Comparison of ENCODE assay signal across 9 mouse cellular contexts in genomic region chr2:85725793-85726192, GRCm38 (mm10). TPM values are rescaled to one million over a fixed set of nuclear protein-coding genes. Genes with fewer than 3 reads are reported as not detected.
A peak's percentile ranks its signal among the peaks of the same experiment; 100 is the strongest.
DNase-seq lines count a peak whose midpoint lies in the region; ATAC-seq and TF ChIP-seq lines count a peak whose summit lies in the region.
"Had no signal": no experiment of that assay in that cellular context is flagged by ENCODE, and none has a peak within 500 bp of the region (broad histone marks: within the 10 kb centered on the region; RNA-seq: fewer than 3 reads in every experiment).

No protein-coding gene starts in this region.

- H3K4me1 ChIP-seq in E14TG2a.4 (replicated peaks; ENCODE audit: low read depth, low read length), result no peaks in the 10 kb centered on the region
- H3K4me1 ChIP-seq in hindbrain, embryonic 14.5 days (replicated peaks; ENCODE audit: control insufficient read depth, insufficient read depth, low read length), result no peaks in the 10 kb centered on the region
- H3K4me1 ChIP-seq in neural tube, embryonic 11.5 days (ENCODE audit: control insufficient read depth, insufficient read depth, low read length), result no peaks in the 10 kb centered on the region

- ATAC-seq in hindbrain, embryonic 14.5 days (ENCODE audit: low FRiP score), result 0 out of 2 replicates have a peak, but pooled peaks have one; percentile 64
- ATAC-seq in neural tube, embryonic 11.5 days (ENCODE audit: insufficient read depth, low FRiP score, low TSS enrichment), result no peak
- no peak for ATAC-seq in activated CD4-positive, CD25-positive, alpha-beta regulatory T cell, adult 4 months

- H3K27ac ChIP-seq in hindbrain, embryonic 14.5 days, result no peak overlapping the region
- H3K27ac ChIP-seq in neural tube, embryonic 11.5 days (ENCODE audit: low read depth, low read length), result no peak overlapping the region

- H3K36me3 ChIP-seq in E14TG2a.4 (ENCODE audit: insufficient read depth, low read length), result no peaks in the 10 kb centered on the region
- H3K36me3 ChIP-seq in hindbrain, embryonic 14.5 days (replicated peaks; ENCODE audit: control insufficient read depth, insufficient read depth), result no peaks in the 10 kb centered on the region
- H3K36me3 ChIP-seq in neural tube, embryonic 11.5 days (ENCODE audit: control insufficient read depth, insufficient read depth, low read length), result no peaks in the 10 kb centered on the region

- DNase-seq in kidney, adult 9 months, result peak; percentile 15
- no peak for DNase-seq in kidney, postnatal 25 days
- DNase-seq in R1 (ENCODE audit: low read depth, low spot score), result peak; percentile 11
- peak; percentile 80 for DNase-seq in hindbrain, embryonic 14.5 days (ENCODE audit: low spot score)
- peak; percentile 17 for DNase-seq in neural tube, embryonic 11.5 days (ENCODE audit: low spot score)
- no peak for DNase-seq in T-cell, adult 2 months (ENCODE audit: low spot score)

- no peak overlapping the region for H3K4me3 ChIP-seq in E14TG2a.4 (replicated peaks; ENCODE audit: low read length)
- H3K4me3 ChIP-seq in hindbrain, embryonic 14.5 days (replicated peaks; ENCODE audit: low read length), result no peak overlapping the region
- H3K4me3 ChIP-seq in neural tube, embryonic 11.5 days (ENCODE audit: low read depth, low read length), result no peak overlapping the region

- H3K9me3 ChIP-seq in E14TG2a.4 (ENCODE audit: low read length), result no peaks in the 10 kb centered on the region
- no peaks in the 10 kb centered on the region for H3K9me3 ChIP-seq in hindbrain, embryonic 14.5 days (ENCODE audit: control insufficient read depth, low read length)
- no peaks in the 10 kb centered on the region for H3K9me3 ChIP-seq in neural tube, embryonic 11.5 days (ENCODE audit: control insufficient read depth, low read length)

- H3K9ac ChIP-seq in hindbrain, embryonic 14.5 days, result no peak overlapping the region
- no peak overlapping the region for H3K9ac ChIP-seq in neural tube, embryonic 11.5 days (ENCODE audit: low read length)

- 13% methylated on average over 3 of the region's 3 CpGs for WGBS in hindbrain, embryonic 14.5 days
- 21% methylated on average over 3 of the region's 3 CpGs for WGBS in neural tube, embryonic 11.5 days

- TF ChIP-seq CTCF in E14TG2a.4 (conservative IDR thresholded peaks at IDR 0.05; ENCODE audit: low read length), result peak; percentile 66

- H3K27me3 ChIP-seq in E14TG2a.4 (ENCODE audit: insufficient read depth, low read length), result no peaks in the 10 kb centered on the region
- H3K27me3 ChIP-seq in hindbrain, embryonic 14.5 days (ENCODE audit: control insufficient read depth, insufficient read depth, low read length), result no peaks in the 10 kb centered on the region
- H3K27me3 ChIP-seq in neural tube, embryonic 11.5 days (ENCODE audit: control insufficient read depth, insufficient read depth, low read length), result no peaks in the 10 kb centered on the region

- no peak overlapping the region for H3K4me2 ChIP-seq in hindbrain, embryonic 14.5 days (replicated peaks)
- no peak overlapping the region for H3K4me2 ChIP-seq in neural tube, embryonic 11.5 days (ENCODE audit: low read depth)

RNA-seq across cellular contexts. Expression of gene Olfr1009, which starts 10.6 kb away (rescaled TPM):
- polyA plus RNA-seq in hindbrain, embryonic 14.5 days (2014; fragmentation: Nextera tagmentation; extraction: Ambion mirVana), result not detected in 2 replicates
- polyA plus RNA-seq in neural tube, embryonic 11.5 days (2014; fragmentation: Nextera tagmentation; extraction: Ambion mirVana), result not detected in 2 replicates
- polyA plus RNA-seq in activated CD4-positive, CD25-positive, alpha-beta regulatory T cell, adult 4 months (2017; shearing (Covaris generic)), result not detected
- polyA plus RNA-seq: large intestine, adult 2 months had no signal

RNA-seq across cellular contexts. Expression of gene Olfr1008, which starts 36.6 kb away (rescaled TPM):
- not detected in 2 replicates for polyA plus RNA-seq in hindbrain, embryonic 14.5 days (2014; fragmentation: Nextera tagmentation; extraction: Ambion mirVana)
- polyA plus RNA-seq in neural tube, embryonic 11.5 days (2014; fragmentation: Nextera tagmentation; extraction: Ambion mirVana), result not detected in 2 replicates
- polyA plus RNA-seq in activated CD4-positive, CD25-positive, alpha-beta regulatory T cell, adult 4 months (2017; shearing (Covaris generic)), result not detected
- polyA plus RNA-seq: large intestine, adult 2 months had no signal

RNA-seq across cellular contexts. Expression of gene Olfr1012, which starts 36.8 kb away (rescaled TPM):
- not detected in 2 replicates for polyA plus RNA-seq in hindbrain, embryonic 14.5 days (2014; fragmentation: Nextera tagmentation; extraction: Ambion mirVana)
- not detected in 2 replicates for polyA plus RNA-seq in neural tube, embryonic 11.5 days (2014; fragmentation: Nextera tagmentation; extraction: Ambion mirVana)
- polyA plus RNA-seq in activated CD4-positive, CD25-positive, alpha-beta regulatory T cell, adult 4 months (2017; shearing (Covaris generic)), result not detected
- polyA plus RNA-seq: large intestine, adult 2 months had no signal

RNA-seq across cellular contexts. Expression of gene Olfr1013, which starts 41.1 kb away (rescaled TPM):
- not detected in 2 replicates for polyA plus RNA-seq in hindbrain, embryonic 14.5 days (2014; fragmentation: Nextera tagmentation; extraction: Ambion mirVana)
- polyA plus RNA-seq in neural tube, embryonic 11.5 days (2014; fragmentation: Nextera tagmentation; extraction: Ambion mirVana), result not detected in 2 replicates
- polyA plus RNA-seq in activated CD4-positive, CD25-positive, alpha-beta regulatory T cell, adult 4 months (2017; shearing (Covaris generic)), result not detected
- polyA plus RNA-seq: large intestine, adult 2 months had no signal

RNA-seq across cellular contexts. Expression of gene Olfr1014, which starts 46.7 kb away (rescaled TPM):
- polyA plus RNA-seq in hindbrain, embryonic 14.5 days (2014; fragmentation: Nextera tagmentation; extraction: Ambion mirVana), result not detected in 2 replicates
- polyA plus RNA-seq in neural tube, embryonic 11.5 days (2014; fragmentation: Nextera tagmentation; extraction: Ambion mirVana), result not detected in 2 replicates
- not detected for polyA plus RNA-seq in activated CD4-positive, CD25-positive, alpha-beta regulatory T cell, adult 4 months (2017; shearing (Covaris generic))
- polyA plus RNA-seq: large intestine, adult 2 months had no signal

Comparison
In these comparisons a context has a peak if more than half of its experiments do, and no peak if none do; other contexts are left out.
1. DNase-seq: peak in kidney, adult 9 months (single experiment), R1 (single experiment), hindbrain, embryonic 14.5 days (single experiment) and neural tube, embryonic 11.5 days (single experiment); none in kidney, postnatal 25 days (0 of 2) and T-cell, adult 2 months (single experiment).